Mouse (Mus musculus): Measurements from ENCODE around the gene Vmn2r43. TPM values are rescaled to one million over a fixed set of nuclear protein-coding genes. Genes with fewer than 3 reads are reported as not detected.
"Not testable (repeated sequence)": the region's sequence is repeated elsewhere in the genome, so short reads cannot be mapped to it uniquely, and the experiment has no call there.

The Vmn2r43 gene
- not detected in 2 replicates for polyA plus RNA-seq (2016; fragmentation: Nextera tagmentation; extraction: Ambion mirVana)

- H3K4me3 ChIP-seq; DNase-seq (ENCODE audit: low spot score); H3K27ac ChIP-seq; H3K36me3 ChIP-seq; H3K9me3 ChIP-seq; H3K4me1 ChIP-seq; H3K27me3 ChIP-seq (ENCODE audit: insufficient read depth, poor library complexity, severe bottlenecking): not testable (repeated sequence)
- no CpG with 5 or more reads among the region's 1 CpGs for WGBS
Observed at GRCm38 (mm10) chr7:8260499-8260898, at the start of gene Vmn2r43. TSS of gene Vmn2r43 (minus strand) at chr7:8260599.

GRCm38 (mm10) chr7:8200220-8200619, 60.2 kb downstream of the Vmn2r43 start, which contains the start of gene Vmn2r42:
TSS of gene Vmn2r42 (minus strand) at chr7:8200320.
- not testable (repeated sequence) for H3K36me3 ChIP-seq; H3K4me1 ChIP-seq; H3K27me3 ChIP-seq (ENCODE audit: insufficient read depth, poor library complexity, severe bottlenecking); H3K27ac ChIP-seq; H3K9me3 ChIP-seq; DNase-seq (ENCODE audit: low spot score); H3K4me3 ChIP-seq
- no CpG with 5 or more reads among the region's 2 CpGs for WGBS

Other genes with a start within 250 kb of the Vmn2r43 start
- gene Vmn2r41, start 98.9 kb downstream of the Vmn2r43 start, polyA plus RNA-seq (2016; fragmentation: Nextera tagmentation; extraction: Ambion mirVana), result not detected in 2 replicates
- gene Vmn2r42, start 60.3 kb downstream of the Vmn2r43 start, polyA plus RNA-seq (2016; fragmentation: Nextera tagmentation; extraction: Ambion mirVana), result not detected in 2 replicates
- not detected in 2 replicates for gene Vmn2r44, start 122.7 kb upstream of the Vmn2r43 start, polyA plus RNA-seq (2016; fragmentation: Nextera tagmentation; extraction: Ambion mirVana)
- not detected in 2 replicates for gene Vmn2r45, start 228.5 kb upstream of the Vmn2r43 start, polyA plus RNA-seq (2016; fragmentation: Nextera tagmentation; extraction: Ambion mirVana)

All from heart, embryonic 10.5 days (tissue).